Mouse (Mus musculus) spleen, postnatal 10 days (tissue): ENCODE measurements at regions not wholly inside any gene's neighbourhood (a gene's known extent, or its start where the extent isn't known, plus 50 kb on each side); places are given as distances from the start of the nearest gene placed in this dataset.
A peak's percentile ranks its signal among the peaks of the same experiment; 100 is the strongest.

ENCODE experiments used
- DNase-seq, 2 experiments: peaks; one replicate each; pipeline ENCODE4 v3.0.0; 2021 to 2022; ENCODE audit warnings: low spot score in 2 of 2

DNA sequence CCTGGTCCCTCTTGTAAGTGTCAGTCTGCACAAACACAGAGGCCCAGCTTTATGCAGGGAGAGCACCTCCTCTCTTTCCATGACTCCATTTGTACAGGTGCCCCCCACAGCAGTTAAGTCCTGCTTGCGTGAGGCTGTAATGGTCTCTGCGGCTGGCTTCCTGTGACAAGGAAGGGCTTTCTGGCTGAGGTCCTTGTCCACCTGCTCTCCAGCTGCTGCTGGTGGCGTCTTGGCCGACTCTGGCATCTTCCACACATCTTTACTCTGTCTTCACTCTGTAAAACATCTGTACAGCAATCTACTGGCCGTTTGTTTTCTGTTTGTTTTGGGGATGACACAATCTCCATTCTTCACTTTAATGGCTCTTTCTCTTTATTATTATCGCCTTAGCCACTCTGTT lies 60.8 kb downstream of the Rpusd4 start:
- no peak for DNase-seq

DNA sequence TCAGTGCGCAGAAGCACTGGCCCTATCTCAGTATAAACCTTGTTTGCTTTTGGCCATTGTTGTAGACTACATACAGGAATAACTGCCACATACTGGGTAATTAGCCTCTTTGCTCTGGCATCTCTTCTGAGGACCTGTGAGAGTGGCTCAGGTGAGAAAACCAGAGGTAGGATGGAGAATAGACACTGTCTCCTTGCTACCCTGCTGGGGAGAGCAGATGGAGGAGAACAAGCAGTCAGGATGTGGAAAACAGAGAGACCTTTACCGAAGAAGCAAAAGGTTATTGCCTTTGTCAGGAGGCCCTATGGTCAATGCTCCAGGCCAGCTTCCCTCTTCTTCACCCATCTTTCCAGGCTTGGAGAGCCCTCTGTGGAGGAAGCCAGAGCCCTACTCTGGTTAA lies 62.7 kb downstream of the Rpusd4 start:
- DNase-seq = no peak

DNA sequence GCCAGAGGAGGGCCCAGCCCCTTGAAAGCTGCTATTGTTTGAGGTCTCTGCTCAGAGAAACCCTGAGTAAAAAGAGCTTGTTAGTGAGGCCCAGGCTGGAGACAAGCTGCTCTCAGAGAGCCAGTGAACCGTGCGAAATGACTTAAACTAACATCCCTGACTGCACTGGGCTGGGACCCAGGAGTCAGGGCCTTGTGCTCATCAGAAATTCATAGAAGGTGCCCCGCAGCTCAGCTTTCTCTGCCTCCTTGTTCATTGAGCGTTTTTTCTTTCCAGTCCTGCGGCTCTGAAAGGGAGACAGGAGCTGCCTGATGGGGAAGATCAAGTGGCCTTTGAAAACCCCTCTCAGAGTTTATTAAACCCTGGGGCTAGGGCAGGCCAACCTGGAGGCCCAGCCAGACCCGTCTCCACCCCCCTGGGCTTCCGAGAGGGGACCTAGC lies 63.6 kb downstream of the Rpusd4 start:
- no peak for DNase-seq

DNA sequence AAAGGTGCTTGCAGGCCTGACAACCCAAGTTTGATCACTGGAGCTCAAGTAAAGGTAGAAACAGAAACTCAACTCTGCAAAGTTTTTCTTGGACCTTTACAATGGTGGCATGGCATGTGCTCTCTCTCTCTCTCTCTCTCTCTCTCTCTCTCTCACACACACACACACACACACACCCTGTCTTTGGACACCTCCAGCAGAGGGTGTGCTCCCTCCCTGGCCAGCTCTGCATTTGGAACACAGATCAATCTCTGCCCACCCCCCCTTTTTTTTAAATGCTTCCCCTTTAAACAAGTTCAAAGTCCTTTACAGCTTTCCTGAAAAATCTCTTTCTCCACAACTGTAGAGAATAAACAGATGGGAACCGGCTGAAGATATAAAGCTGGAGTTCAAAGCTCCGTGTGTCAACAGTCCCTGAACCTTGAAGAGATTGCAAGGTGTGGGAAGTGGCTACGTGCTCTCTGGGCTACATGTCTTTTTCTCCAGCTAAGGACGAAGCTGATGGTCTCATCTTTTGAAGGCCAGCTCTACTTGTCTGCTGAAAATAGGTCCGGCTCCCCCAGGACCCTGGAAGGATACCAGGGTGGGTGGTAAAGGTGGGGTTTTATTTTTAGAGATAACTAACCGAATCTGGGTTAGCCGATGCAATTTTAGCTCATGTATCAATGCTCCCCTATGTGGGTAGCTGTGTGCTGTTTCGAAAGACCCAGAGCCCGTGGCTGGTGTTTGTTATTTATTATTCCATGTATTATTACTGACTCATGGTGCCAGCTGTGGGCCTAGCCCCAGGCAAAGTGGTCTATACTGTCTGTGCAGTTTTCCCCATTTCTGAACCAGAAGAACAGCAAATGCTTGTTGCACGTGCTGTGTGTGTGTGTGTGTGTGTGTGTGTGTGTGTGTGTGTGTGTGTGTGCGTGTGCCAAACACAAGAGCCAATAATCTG lies 65.3 kb downstream of the Rpusd4 start:
- DNase-seq = no peak

DNA sequence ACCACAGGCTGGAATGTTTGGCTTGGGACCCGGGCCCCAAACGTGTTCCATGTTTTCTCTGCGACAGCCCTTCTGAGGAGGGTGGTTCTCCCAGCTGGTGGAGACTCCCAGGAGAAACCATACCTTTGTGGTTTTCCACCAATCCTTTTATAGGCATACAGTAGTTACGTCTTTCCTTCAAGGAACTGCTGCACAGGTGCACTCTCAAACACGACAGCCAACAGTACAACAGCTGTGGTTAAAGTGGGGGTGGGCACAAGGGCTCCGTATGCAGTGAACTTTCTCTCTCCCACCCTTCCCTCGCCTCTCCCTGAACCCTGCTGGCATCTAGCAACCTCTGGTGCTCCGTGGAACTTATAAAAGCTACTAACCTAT lies 66.0 kb downstream of the Rpusd4 start:
- DNase-seq = no peak

DNA sequence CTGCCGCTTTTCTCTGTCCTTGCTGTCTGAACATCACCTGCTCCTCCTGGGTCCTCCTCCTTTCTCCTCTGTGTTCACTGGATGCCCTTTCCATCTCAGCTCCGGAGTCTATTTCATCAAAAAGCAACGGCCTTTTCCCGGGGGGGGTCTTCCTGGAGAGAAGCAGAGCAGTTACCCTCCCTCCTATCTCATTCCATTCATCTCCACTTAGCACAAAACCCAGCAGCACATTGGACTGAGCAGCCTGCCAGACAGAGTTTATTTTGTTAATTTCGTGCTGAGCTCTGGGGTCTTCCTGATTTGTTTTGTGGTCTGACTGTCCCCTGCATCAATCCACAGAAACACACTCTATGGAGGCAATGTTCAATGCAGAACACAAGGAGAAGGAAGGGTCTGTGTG lies 66.9 kb downstream of the Rpusd4 start:
- no peak for DNase-seq

DNA sequence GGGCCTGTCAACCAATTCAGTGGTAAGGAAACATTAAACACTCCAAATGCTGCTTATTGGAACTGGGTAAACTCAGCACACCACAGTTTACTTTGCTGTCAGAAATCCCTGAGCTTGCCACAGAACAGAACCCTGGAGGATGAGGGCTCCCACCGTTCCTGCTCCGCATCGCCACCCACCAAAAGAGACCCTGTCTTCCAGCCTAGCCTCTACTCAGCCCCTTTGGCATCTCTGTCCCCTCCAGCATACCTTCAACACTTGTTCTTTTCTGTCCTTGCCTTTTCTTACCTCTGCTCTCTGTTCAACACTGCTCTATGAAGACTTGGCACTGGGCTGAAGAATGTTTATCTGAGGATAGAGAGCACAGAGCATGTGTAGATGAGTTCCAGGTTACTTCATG lies 67.5 kb downstream of the Rpusd4 start:
- no peak for DNase-seq

DNA sequence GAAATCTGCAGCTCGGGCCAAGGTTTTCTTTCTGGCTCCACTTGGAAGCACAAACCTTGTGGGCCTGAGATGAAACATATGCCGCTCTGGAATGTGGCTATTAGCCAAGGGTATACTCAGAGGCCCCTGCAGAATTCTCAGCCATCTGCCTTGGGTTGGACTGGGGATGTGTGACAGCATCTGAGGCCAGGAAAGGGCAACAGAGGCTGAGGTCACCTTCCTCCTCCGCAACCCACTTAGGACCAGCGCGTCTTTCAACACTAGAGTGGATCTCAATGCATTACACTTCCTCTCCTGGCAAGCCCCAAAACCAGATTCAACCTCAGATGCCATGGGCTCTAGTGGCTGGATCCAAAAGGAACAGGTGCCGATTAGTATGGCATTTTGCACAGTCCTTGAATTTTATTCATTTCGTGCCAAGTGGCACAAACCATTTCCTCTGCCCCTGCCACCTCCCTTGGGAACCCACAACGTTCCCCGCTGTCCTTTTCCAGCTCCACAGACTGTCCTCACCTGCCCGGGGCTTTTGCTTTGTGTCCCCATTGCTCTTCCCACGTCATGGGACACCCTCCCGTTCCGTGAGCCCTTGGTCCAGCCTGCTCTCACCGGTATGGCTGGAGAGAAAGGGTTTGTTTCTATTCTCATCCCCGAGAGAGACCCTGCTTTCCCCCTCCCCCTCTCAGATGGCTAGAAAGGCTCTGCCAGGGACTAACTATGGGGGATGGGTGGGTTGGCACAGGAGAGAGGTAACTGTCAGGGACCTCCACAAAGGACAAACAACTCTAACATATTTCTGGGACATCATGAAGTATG lies 68.4 kb downstream of the Rpusd4 start:
- no peak for DNase-seq

DNA sequence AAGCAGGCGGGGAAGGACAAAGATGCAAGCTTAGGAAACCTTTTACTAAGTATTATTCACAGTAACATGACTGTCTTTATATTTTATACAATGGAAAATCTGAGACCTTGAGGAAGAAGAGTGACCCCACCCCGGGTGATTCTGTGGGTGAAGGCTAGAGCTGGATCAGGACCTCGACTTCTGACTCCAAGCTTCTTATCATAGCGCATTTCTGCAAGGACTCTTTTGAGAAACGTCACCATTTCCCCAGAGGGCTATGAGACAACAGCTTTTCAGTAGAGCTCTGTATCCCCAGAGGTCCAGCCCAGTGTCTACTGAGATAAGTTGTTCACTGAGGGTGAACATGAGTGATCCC lies 69.0 kb downstream of the Rpusd4 start:
- no peak for DNase-seq

DNA sequence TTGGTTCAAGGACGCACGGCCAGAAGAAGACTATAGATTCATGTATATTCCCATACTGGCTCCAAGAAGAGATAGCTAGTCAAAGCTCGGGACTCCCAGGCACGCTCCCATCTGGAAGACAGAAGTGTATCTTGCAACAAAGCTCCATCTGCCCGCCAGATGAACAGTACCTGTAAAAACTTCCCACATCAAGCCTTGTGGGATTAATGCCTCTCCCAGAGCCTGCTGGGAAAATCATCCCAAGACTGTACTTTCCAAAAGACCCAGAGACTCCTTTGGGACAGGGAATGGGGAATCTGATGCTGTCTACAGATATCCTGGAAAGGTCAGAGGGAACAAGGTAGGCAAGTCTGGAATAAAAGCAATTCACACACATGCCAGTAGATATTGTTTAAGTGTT lies 71.2 kb downstream of the Rpusd4 start:
- no peak for DNase-seq

DNA sequence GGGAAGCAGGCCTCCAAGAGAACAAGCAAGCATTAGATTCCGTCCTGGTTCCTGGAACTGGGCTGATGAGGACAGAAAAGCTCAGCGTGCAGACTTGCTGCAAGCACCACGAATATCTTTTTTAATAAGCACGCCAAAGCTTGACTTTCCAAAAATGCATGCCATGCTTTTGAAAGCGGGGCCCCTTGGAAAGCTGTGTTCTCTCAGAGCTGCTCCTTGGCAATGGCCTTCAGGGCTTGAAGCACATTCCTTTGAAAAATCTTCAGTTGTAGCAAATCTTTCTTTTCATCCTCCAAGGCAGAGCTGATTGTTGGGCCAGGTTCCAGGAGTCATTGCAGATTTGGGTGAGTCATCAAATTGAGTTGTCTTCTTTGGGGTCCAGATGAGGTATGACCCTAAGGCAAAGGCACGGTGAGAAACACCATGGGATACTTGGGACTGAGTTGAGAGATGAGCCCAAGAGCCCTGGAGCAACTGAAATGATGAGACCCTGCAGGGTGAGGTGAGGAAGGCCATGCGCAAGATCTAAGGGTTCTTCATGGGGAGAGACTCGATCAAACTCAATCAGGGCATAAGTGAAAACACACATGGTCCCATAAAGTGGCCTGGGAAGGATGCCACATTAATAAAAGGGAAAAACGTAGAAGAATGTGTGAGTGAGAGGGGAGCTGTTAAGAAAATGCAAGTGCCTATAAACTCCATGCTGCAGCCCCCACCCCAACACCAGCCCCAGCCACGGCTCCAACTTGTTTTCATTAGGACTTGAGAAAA lies 72.0 kb downstream of the Rpusd4 start:
- no peak for DNase-seq

DNA sequence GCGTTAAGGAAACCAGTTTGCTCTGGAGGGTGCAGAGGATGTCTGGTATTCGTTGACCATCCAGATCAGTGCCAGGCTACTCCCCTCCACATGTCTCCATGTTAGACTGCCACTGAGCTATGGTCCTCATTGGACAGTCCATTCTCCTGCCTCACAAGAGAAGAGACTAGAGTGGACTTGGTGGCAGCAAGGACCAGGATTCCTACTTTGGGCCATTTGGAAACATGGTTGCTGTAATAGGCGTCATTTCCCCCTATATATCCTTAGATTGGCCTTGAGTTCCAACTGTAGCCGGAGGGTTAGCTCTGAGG lies 72.6 kb downstream of the Rpusd4 start:
- no peak for DNase-seq

DNA sequence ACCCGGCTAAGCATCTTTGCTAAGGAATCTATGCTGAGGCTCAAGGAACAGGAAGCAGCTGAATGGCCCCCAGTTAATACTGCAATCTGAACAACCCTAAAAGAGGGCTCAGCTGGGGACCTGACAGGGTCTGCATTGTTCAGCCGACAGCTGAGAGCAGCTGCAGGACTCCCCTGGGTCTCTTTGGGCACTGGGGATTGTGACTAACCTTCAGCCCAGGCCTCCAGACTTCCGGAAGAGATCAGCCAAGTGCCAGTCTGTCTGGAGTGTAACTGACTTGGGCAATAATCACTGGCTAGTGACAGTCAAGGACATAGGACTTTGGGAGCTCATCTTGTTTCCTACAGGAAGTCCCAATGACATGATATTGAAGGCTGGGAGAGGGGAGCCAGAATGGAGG lies 73.1 kb downstream of the Rpusd4 start:
- peak in 1 of 2 experiments; percentile 22 for DNase-seq

DNA sequence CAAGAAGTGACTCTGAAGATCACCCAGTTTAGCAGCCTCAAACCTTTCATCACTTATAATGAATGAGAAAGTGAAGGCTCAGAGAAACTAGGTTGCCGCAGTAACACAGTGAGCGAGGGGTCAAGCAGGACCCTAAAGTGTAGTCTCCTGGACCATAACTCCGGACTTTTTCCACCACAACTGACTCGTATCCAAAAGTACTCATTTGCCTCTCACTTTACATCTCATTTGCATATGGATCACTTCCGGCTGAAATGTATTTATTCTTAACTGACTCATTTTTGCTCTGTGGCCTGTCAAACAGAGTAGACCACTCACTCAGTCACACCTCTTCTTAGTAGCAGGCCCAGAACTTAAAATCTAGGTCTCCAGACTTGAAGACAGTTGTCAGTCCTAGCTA lies 73.7 kb downstream of the Rpusd4 start:
- no peak for DNase-seq

DNA sequence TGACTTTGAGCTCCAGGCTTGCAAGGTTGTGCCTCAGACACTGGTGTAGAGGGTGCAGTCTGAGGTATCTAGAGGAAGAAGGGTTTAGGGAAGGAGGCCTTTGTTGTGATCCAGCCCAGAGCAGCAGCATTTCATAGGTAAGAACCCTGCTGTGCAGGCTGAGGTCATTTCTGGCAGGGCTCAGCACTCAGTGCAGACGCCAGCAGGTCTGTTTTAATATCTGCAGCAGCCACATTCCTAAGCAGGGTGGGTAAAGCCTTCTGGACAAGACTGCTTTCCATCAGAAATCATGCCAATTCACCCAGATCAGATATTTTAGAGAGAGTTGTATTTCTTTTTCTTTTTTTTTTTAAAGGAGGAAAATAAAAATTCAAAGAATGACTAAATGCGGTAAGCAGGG lies 74.8 kb downstream of the Rpusd4 start:
- DNase-seq = no peak

DNA sequence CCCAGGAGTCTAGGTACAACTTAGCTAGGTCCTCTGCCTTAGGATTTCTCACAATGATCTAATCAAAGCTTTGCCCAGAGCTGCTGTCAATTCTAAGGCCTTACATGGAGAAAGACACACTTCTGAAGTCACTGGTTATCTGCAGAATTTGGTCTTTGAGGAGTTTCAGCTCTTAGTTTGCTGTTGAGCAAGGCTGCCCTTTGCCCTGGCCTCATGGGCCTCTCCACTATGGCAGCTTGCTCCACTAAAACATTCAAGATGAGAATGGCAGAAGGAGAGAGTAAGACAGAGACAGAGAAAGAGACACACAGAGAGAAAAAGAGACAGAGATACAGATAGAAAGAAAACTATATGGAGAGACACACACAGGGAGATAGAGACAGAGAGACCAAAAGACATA lies 75.7 kb downstream of the Rpusd4 start:
- no peak for DNase-seq

DNA sequence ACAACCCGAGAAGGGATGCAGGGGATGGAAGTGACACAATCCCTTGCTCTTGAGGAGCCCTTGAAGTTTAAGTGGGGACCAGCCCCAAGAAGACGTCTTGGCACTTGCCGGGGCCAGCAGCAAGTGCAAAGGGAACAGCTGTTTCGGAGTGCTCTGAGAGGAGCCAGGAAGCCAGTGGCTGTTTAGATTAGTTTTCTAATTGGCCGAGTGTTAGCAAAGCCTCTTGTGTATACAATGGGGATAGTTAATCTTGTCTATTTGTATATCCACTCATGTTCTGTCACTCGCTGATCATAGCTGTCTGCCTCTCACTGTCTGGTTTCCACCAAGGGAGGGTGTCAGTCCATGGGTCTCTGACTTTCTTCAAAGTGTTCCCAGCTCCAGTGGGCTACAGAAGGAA lies 76.6 kb upstream of the Cdon start:
- no peak for DNase-seq

DNA sequence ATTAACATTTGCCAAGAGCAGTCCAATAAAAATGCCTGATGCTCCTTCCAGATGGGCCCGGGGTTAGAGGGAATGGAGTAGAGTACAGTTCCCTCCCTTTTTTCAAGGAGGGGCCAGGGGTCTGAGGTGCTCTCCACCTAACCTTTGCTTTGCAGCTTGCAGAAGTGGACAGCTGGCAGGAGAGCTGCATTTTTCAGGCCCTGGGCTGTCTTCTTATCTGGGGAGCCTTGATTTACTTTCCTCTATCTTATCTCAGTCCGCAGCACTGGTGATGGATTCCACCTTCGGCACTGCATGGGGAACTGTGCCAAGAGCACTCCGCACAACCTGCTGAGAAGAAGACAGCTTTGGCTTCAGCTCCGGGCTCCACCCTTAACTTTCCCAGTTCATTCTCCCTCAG lies 74.5 kb upstream of the Cdon start:
- DNase-seq = no peak

DNA sequence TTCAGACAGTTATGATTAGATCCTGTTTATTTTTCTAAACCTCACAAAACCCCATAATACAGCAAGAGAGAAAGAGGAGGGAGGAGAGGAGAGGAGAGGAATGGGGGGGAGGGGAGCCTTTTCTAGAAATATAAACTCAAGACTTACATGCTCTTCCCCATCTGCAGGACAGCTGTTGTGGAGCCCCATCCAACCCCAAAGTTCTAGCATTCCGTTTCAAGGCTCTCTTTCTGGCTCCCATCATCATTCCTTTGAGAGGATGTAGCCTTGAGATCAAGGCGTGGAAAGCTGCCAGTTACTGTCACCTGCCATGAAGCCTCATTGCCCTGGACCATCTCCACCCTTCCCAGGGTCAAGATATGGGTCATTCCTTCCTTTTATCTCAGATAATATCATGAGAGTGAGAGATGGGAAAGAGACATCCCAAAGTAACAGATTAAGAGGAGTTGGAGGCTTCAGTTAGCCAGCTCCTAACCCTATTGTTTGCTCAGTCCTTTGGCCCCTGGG lies 70.8 kb upstream of the Cdon start:
- DNase-seq = no peak

DNA sequence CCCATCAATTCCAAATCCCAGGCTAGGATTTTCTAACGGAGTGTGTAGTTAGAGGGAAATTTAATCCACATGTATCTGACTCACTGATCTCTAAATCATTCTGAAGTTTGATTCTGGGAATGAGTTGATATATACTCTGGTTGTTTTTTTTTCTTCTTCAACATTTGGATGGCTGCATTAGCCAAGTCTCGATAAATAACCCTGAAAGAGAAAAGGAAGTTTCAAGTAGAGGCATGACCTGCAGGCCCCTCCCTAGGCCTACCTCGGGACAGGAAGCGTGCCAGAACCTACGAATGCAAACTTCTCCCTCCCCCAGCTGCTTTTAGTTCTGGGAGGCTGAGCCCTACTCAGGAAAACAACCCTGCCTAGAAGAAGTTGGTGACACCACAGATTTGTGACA lies 69.4 kb upstream of the Cdon start:
- no peak for DNase-seq

DNA sequence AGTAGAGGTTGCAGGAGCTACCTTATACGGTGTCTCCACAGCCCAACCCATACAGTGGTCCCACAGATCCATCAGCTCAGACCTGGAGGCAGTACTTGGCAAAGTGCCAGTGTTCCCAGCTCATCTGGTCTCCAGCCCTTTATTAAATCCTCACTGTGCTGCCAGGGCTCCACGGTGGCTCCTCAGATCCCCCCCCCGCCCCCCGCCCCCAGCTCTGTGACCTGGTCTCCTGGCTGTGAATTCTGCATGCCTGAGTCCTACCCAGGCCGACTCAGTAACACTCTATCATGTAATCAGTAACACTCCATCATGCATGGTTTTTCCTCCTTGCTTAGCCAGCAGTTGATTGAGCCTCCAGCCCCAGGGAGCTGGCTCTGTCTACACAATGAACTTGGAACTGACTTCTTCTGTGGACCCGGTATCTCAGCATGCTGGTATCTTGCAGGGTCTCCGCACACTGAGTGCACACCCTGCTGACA lies 66.2 kb upstream of the Cdon start:
- no peak for DNase-seq

DNA sequence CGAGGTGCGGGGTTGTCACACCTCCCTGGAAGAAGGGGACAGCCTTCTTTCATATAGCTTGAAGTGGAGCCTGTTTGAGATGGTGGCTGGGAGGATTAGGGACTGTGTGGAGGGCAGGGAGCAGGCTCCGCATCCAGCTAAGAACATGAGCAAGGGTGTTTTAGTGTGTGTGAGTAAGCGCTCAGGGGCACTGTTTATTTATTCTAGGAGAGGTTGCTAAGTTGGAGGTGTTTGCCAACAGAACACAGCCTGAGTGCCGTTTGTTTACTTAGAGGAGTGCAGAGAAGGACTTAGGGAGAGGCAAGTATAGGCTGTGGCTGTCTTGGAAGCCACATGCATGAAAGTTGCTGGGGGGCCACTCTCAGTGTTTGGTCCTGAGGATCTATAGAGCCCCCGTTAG lies 61.2 kb upstream of the Cdon start:
- no peak for DNase-seq
